Comparison of ENCODE assay signal across 22 mouse cellular contexts in genomic region chr11:43346489-43346888, GRCm38 (mm10).
DNase-seq lines count a peak whose midpoint lies in the region; ATAC-seq and TF ChIP-seq lines count a peak whose summit lies in the region.
"Had no signal": no experiment of that assay in that cellular context is flagged by ENCODE, and none has a peak within 500 bp of the region (broad histone marks: within the 10 kb centered on the region; RNA-seq: fewer than 3 reads in every experiment).

No protein-coding gene starts in this region.

- in situ Hi-C loops in CH12.LX (cut with MboI; ENCODE audit: low pct_ligation_motif_present, low pct_unique_long_range_greater_than_20kb, low sequenced_read_pairs) = loop anchor here (10.0 kb wide), 2 partner anchors 52 to 132 kb away; no protein-coding TSS in a partner anchor

- WGBS in heart, embryonic 12.5 days = 94% methylated on average over 9 of the region's 9 CpGs
- WGBS in lung, embryonic 14.5 days = 91% methylated on average over 9 of the region's 9 CpGs
- 94% methylated on average over 9 of the region's 9 CpGs for WGBS in lung, postnatal 0 days
- WGBS in stomach, postnatal 0 days = 98% methylated on average over 9 of the region's 9 CpGs

- TF ChIP-seq POLR2A in CH12.LX (IDR thresholded peaks at IDR 0.05; ENCODE audit: low read depth, low read length) = no peak

- peak; percentile 23 for TF ChIP-seq RAD21 in CH12.LX (IDR thresholded peaks at IDR 0.05; ENCODE audit: low read depth, low read length)

- no peak overlapping the region for H3K9ac ChIP-seq in heart, embryonic 12.5 days
- no peak overlapping the region for H3K9ac ChIP-seq in lung, embryonic 14.5 days
- H3K9ac ChIP-seq in lung, postnatal 0 days (replicated peaks; ENCODE audit: low read depth) = no peak overlapping the region
- no peak overlapping the region for H3K9ac ChIP-seq in CH12.LX (ENCODE audit: insufficient read depth, low read depth)
- H3K9ac ChIP-seq in stomach, postnatal 0 days (ENCODE audit: low read length) = no peak overlapping the region

- TF ChIP-seq CTCF in lung, embryonic 14.5 days (IDR thresholded peaks at IDR 0.05; ENCODE audit: low read depth) = 0 out of 2 replicates have a peak, but pooled peaks have one; percentile 6
- no peak for TF ChIP-seq CTCF in lung, postnatal 0 days (IDR thresholded peaks at IDR 0.05)
- TF ChIP-seq CTCF in CH12.LX (conservative IDR thresholded peaks at IDR 0.05 in 1 of 2, IDR thresholded peaks at IDR 0.05 in 1 of 2; ENCODE audit: low read depth in 2 of 2, low read length in 2 of 2) = peak; percentile 10 to 27; a peak in 1 of 4 replicates
- TF ChIP-seq CTCF in stomach, postnatal 0 days (IDR thresholded peaks at IDR 0.05; ENCODE audit: low read depth) = 0 out of 2 replicates have a peak, but pooled peaks have one; percentile 5
- no peak for TF ChIP-seq CTCF in gastrocnemius, adult 2 months (IDR thresholded peaks at IDR 0.05)

- H3K4me3 ChIP-seq in heart, embryonic 12.5 days = no peak overlapping the region
- no peak overlapping the region for H3K4me3 ChIP-seq in lung, embryonic 14.5 days (ENCODE audit: low read depth, low read length)
- no peak overlapping the region for H3K4me3 ChIP-seq in lung, postnatal 0 days (ENCODE audit: low read depth, low read length)
- no peak overlapping the region for H3K4me3 ChIP-seq in CH12.LX (replicated peaks in 1 of 3; ENCODE audit: low read depth in 2 of 3, low read length in 2 of 3, poor library complexity in 1 of 3)
- H3K4me3 ChIP-seq in stomach, postnatal 0 days (ENCODE audit: low read depth, low read length) = no peak overlapping the region
- no peak overlapping the region for H3K4me3 ChIP-seq in gastrocnemius, adult 2 months

- no peak overlapping the region for H3K27ac ChIP-seq in heart, embryonic 12.5 days (ENCODE audit: poor library complexity, severe bottlenecking)
- H3K27ac ChIP-seq in lung, embryonic 14.5 days (ENCODE audit: low read depth) = no peak overlapping the region
- H3K27ac ChIP-seq in lung, postnatal 0 days (ENCODE audit: low read length) = no peak overlapping the region
- H3K27ac ChIP-seq in CH12.LX (ENCODE audit: insufficient read depth, low read depth) = no peak overlapping the region
- no peak overlapping the region for H3K27ac ChIP-seq in stomach, postnatal 0 days (replicated peaks)
- H3K27ac ChIP-seq in gastrocnemius, adult 2 months = no peak overlapping the region

- intact Hi-C loops in gastrocnemius, adult 2 months (cut with DNase I) = no loop called here

- ATAC-seq in heart, embryonic 12.5 days (ENCODE audit: insufficient number of reproducible peaks, low FRiP score) = no peak
- ATAC-seq in lung, embryonic 14.5 days (ENCODE audit: insufficient read depth) = no peak
- ATAC-seq in lung, postnatal 0 days = no peak
- ATAC-seq in stomach, postnatal 0 days (ENCODE audit: low FRiP score, low TSS enrichment) = no peak
- ATAC-seq: activated CD4-positive, CD25-positive, alpha-beta regulatory T cell, adult 4 months; CD4-positive, CD25-positive, alpha-beta regulatory T cell, adult 4 months; Patski had no signal

- peak; percentile 78 for DNase-seq in heart, adult 11 months
- no peak for DNase-seq in lung, embryonic 14.5 days
- no peak for DNase-seq in lung, postnatal 0 days (ENCODE audit: low spot score)
- DNase-seq in CH12.LX (ENCODE audit: extremely low read depth) = no peak
- no peak for DNase-seq in stomach, postnatal 0 days (ENCODE audit: low spot score)
- DNase-seq in cerebellum, adult 18-20 months = no peak
- DNase-seq in gastrocnemius, adult 2 months = no peak
- DNase-seq: adrenal gland, adult 2 months; adrenal gland, adult 8-10 months; adrenal gland, postnatal 10 days; adrenal gland, postnatal 14 days; adrenal gland, postnatal 25 days; adrenal gland, postnatal 36 days; B cell, adult 2 months; cerebellum, adult 11 months; cerebellum, adult 11-12 months; cerebellum, adult 2 months had no signal

- H3K36me3 ChIP-seq in heart, embryonic 12.5 days = no peaks in the 10 kb centered on the region
- no peaks in the 10 kb centered on the region for H3K36me3 ChIP-seq in lung, embryonic 14.5 days (ENCODE audit: insufficient read depth)
- H3K36me3 ChIP-seq in lung, postnatal 0 days (ENCODE audit: insufficient read depth, low read length) = no peaks in the 10 kb centered on the region
- H3K36me3 ChIP-seq in CH12.LX (replicated peaks in 1 of 2; ENCODE audit: control insufficient read depth in 1 of 2, insufficient read depth in 1 of 2, low read length in 1 of 2) = no peaks in the 10 kb centered on the region
- no peaks in the 10 kb centered on the region for H3K36me3 ChIP-seq in stomach, postnatal 0 days (ENCODE audit: control insufficient read depth, insufficient read depth, low read length)
- H3K36me3 ChIP-seq: G1E had no signal

- no peaks in the 10 kb centered on the region for H3K9me3 ChIP-seq in heart, embryonic 12.5 days (replicated peaks)
- H3K9me3 ChIP-seq in lung, embryonic 14.5 days (ENCODE audit: low read depth, low read length) = no peaks in the 10 kb centered on the region
- no peaks in the 10 kb centered on the region for H3K9me3 ChIP-seq in lung, postnatal 0 days (ENCODE audit: low read length)
- no peaks in the 10 kb centered on the region for H3K9me3 ChIP-seq in CH12.LX (replicated peaks; ENCODE audit: low read length)
- H3K9me3 ChIP-seq in stomach, postnatal 0 days (ENCODE audit: control insufficient read depth, low read length) = no peaks in the 10 kb centered on the region
- H3K9me3 ChIP-seq: G1E had no signal

- no peaks in the 10 kb centered on the region for H3K79me2 ChIP-seq in CH12.LX (replicated peaks; ENCODE audit: control insufficient read depth, extremely low read depth, insufficient read depth, poor library complexity, severe bottlenecking)

- TF ChIP-seq EP300 in lung, postnatal 0 days (IDR thresholded peaks at IDR 0.05) = no peak
- no peak for TF ChIP-seq EP300 in CH12.LX (IDR thresholded peaks at IDR 0.05; ENCODE audit: low read length)
- TF ChIP-seq EP300 in stomach, postnatal 0 days (optimal IDR thresholded peaks at IDR 0.05) = no peak

- no peaks in the 10 kb centered on the region for H3K27me3 ChIP-seq in heart, embryonic 12.5 days (replicated peaks)
- no peaks in the 10 kb centered on the region for H3K27me3 ChIP-seq in lung, embryonic 14.5 days (ENCODE audit: insufficient read depth, low read length)
- H3K27me3 ChIP-seq in lung, postnatal 0 days (replicated peaks; ENCODE audit: insufficient read depth, low read length) = no peaks in the 10 kb centered on the region
- H3K27me3 ChIP-seq in CH12.LX (replicated peaks) = no peaks in the 10 kb centered on the region
- H3K27me3 ChIP-seq in stomach, postnatal 0 days (ENCODE audit: control insufficient read depth, insufficient read depth, low read length) = no peaks in the 10 kb centered on the region

- no peak overlapping the region for H3K4me2 ChIP-seq in heart, embryonic 12.5 days
- H3K4me2 ChIP-seq in lung, embryonic 14.5 days = no peak overlapping the region
- no peak overlapping the region for H3K4me2 ChIP-seq in lung, postnatal 0 days (replicated peaks; ENCODE audit: low read depth, low read length)
- H3K4me2 ChIP-seq in CH12.LX (ENCODE audit: insufficient read depth, low read depth, poor library complexity, severe bottlenecking) = no peak overlapping the region
- no peak overlapping the region for H3K4me2 ChIP-seq in stomach, postnatal 0 days (replicated peaks; ENCODE audit: low read depth)

- peaks cover 16% of the 10 kb centered on the region for H3K4me1 ChIP-seq in heart, embryonic 12.5 days (replicated peaks)
- H3K4me1 ChIP-seq in lung, embryonic 14.5 days (ENCODE audit: insufficient read depth) = no peaks in the 10 kb centered on the region
- H3K4me1 ChIP-seq in lung, postnatal 0 days (ENCODE audit: insufficient read depth, low read depth, low read length) = no peaks in the 10 kb centered on the region
- H3K4me1 ChIP-seq in CH12.LX (ENCODE audit: control insufficient read depth in 1 of 2, insufficient read depth in 2 of 2) = peaks cover 11 to 39% of the 10 kb centered on the region in 2 experiments; a peak in 3 of 4 replicates
- no peaks in the 10 kb centered on the region for H3K4me1 ChIP-seq in stomach, postnatal 0 days (replicated peaks; ENCODE audit: control insufficient read depth, insufficient read depth)

- dilution Hi-C loops in CH12.LX (cut with MboI; ENCODE audit: extremely low pct_ligation_motif_present, extremely low pct_unique_long_range_greater_than_20kb, low sequenced_read_pairs) = no loop called here

TF ChIP-seq in CH12.LX, 34 proteins besides CTCF, POLR2A, EP300 and RAD21:
- no peak for TF ChIP-seq MAZ (IDR thresholded peaks at IDR 0.05; ENCODE audit: low read depth, low read length)
- TF ChIP-seq MAFK (IDR thresholded peaks at IDR 0.05; ENCODE audit: insufficient replicate concordance, low read length) = no peak
- no peak for TF ChIP-seq ELF1 (IDR thresholded peaks at IDR 0.05; ENCODE audit: low read depth, low read length)
- no peak for TF ChIP-seq POLR2AphosphoS2 (IDR thresholded peaks at IDR 0.05; ENCODE audit: low read depth, low read length)
- no peak for TF ChIP-seq TCF12 (IDR thresholded peaks at IDR 0.05; ENCODE audit: low read depth, low read length)
- no peak for TF ChIP-seq SMC3 (IDR thresholded peaks at IDR 0.05; ENCODE audit: low read depth, low read length)
- TF ChIP-seq ZC3H11A (IDR thresholded peaks at IDR 0.05; ENCODE audit: low read depth, low read length) = no peak
- TF ChIP-seq NRF1 (IDR thresholded peaks at IDR 0.05; ENCODE audit: low read depth, low read length) = no peak
- TF ChIP-seq BHLHE40 (IDR thresholded peaks at IDR 0.05; ENCODE audit: low read depth, low read length) = no peak
- no peak for TF ChIP-seq HCFC1 (IDR thresholded peaks at IDR 0.05; ENCODE audit: low read depth, low read length)
- TF ChIP-seq JUN (IDR thresholded peaks at IDR 0.05; ENCODE audit: insufficient read depth, low read depth, low read length) = no peak
- TF ChIP-seq PAX5 (IDR thresholded peaks at IDR 0.05; ENCODE audit: low read length) = no peak
- no peak for TF ChIP-seq MXI1 (IDR thresholded peaks at IDR 0.05; ENCODE audit: low read depth, low read length)
- TF ChIP-seq MYC (IDR thresholded peaks at IDR 0.05; ENCODE audit: low read depth, low read length) = no peak

Comparison
In these comparisons a context has a peak if more than half of its experiments do, and no peak if none do; other contexts are left out.
1. CTCF ChIP-seq: peak in lung, embryonic 14.5 days (single experiment), CH12.LX (2 of 2) and stomach, postnatal 0 days (single experiment); none in lung, postnatal 0 days (single experiment) and gastrocnemius, adult 2 months (single experiment).